Mouse (Mus musculus) R1 (cell line): ENCODE results near the gene Podxl2.

Experiments used
- DNase-seq: peaks from one replicate; pipeline ENCODE4 v3.0.0-alpha.2; 2018; ENCODE audit warnings: low read depth, low spot score

Gene Podxl2

GRCm38 (mm10) chr6:88800735-88801134 is 74.1 kb downstream of the Podxl2 start:
- no peak for DNase-seq

- DNase-seq: no peak
These were observed 74.7 kb downstream of the Podxl2 start for GRCm38 (mm10) chr6:88800191-88800590.

- no peak for DNase-seq
These were observed 80.3 kb downstream of the Podxl2 start for GRCm38 (mm10) chr6:88794561-88794971.

GRCm38 (mm10) chr6:88793872-88794271 is 81.0 kb downstream of the Podxl2 start:
- DNase-seq: no peak

- no peak for DNase-seq
These were observed 81.6 kb downstream of the Podxl2 start for GRCm38 (mm10) chr6:88793243-88793642.
